Mouse (Mus musculus) hindbrain, embryonic 12.5 days (tissue): ENCODE measurements around the gene Haus7. TPM values are rescaled to one million over a fixed set of nuclear protein-coding genes. Genes with fewer than 3 reads are reported as not detected.

Experiments
- polyA plus RNA-seq: library from polyadenylated mRNA; unstranded; fragments of >200 nt; fragmentation: Nextera tagmentation; extraction: Ambion mirVana; gene quantifications from 2 replicates; pipeline ENCODE4 v1.2.1, GENCODE M21; 2016

Gene Haus7
- polyA plus RNA-seq, 1 experiment from 2014 or later: 65.1 TPM

Other genes with a start within 250 kb of the Haus7 start
- 0.63 and 1.2 TPM in 2 replicates for gene Xlr4b, start 244.7 kb downstream of the Haus7 start, polyA plus RNA-seq
- gene F8a, start 230.8 kb downstream of the Haus7 start, polyA plus RNA-seq: 25.0 and 26.1 TPM in 2 replicates
- gene Xlr4c, start 215.9 kb downstream of the Haus7 start, polyA plus RNA-seq: 0.81 TPM in 1 of 2 replicates, not detected in the other
- 0.35 and 0.43 TPM in 2 replicates for gene Xlr3c, start 193.7 kb downstream of the Haus7 start, polyA plus RNA-seq
- not detected in 2 replicates for gene Xlr5a, start 166.1 kb downstream of the Haus7 start, polyA plus RNA-seq
- gene Xlr5c, start 166.1 kb downstream of the Haus7 start, polyA plus RNA-seq: not detected in 2 replicates
- gene Gm45015, start 122.2 kb downstream of the Haus7 start, polyA plus RNA-seq: not detected in 2 replicates
- 19.0 and 20.7 TPM in 2 replicates for gene Zfp275, start 116.4 kb downstream of the Haus7 start, polyA plus RNA-seq
- not detected in 2 replicates for gene Gm18336, start 60.3 kb downstream of the Haus7 start, polyA plus RNA-seq
- gene Zfp92, start 47.9 kb downstream of the Haus7 start, polyA plus RNA-seq: 0.14 and 0.23 TPM in 2 replicates
- gene Trex2, start 23.7 kb downstream of the Haus7 start, polyA plus RNA-seq: not detected in 2 replicates
- 43.9 and 49.2 TPM in 2 replicates for gene Bgn, start 24.6 kb upstream of the Haus7 start, polyA plus RNA-seq
- 1.6 and 1.7 TPM in 2 replicates for gene Atp2b3, start 44.0 kb upstream of the Haus7 start, polyA plus RNA-seq
- gene Dusp9, start 180.4 kb upstream of the Haus7 start, polyA plus RNA-seq: 7.8 TPM in 2 replicates
- gene Pnck, start 201.1 kb upstream of the Haus7 start, polyA plus RNA-seq: 31.3 and 34.8 TPM in 2 replicates
- gene Slc6a8, start 214.1 kb upstream of the Haus7 start, polyA plus RNA-seq: 6.6 and 7.7 TPM in 2 replicates